Comparison of ENCODE assay signal across 12 mouse cellular contexts in genomic region chr13:90729078-90729477, GRCm38 (mm10).
DNase-seq lines count a peak whose midpoint lies in the region; ATAC-seq and TF ChIP-seq lines count a peak whose summit lies in the region.
"Had no signal": no experiment of that assay in that cellular context is flagged by ENCODE, and none has a peak within 500 bp of the region (broad histone marks: within the 10 kb centered on the region; RNA-seq: fewer than 3 reads in every experiment).

No protein-coding gene starts in this region.

- no peaks in the 10 kb centered on the region for H3K36me3 ChIP-seq in kidney, adult 2 months (ENCODE audit: control insufficient read depth, insufficient read depth, low read length)
- H3K36me3 ChIP-seq in midbrain, embryonic 11.5 days (ENCODE audit: control insufficient read depth, insufficient read depth, low read length): no peaks in the 10 kb centered on the region
- no peaks in the 10 kb centered on the region for H3K36me3 ChIP-seq in midbrain, embryonic 14.5 days (ENCODE audit: control insufficient read depth, insufficient read depth, low read length)
- H3K36me3 ChIP-seq: embryonic facial prominence, embryonic 12.5 days had no signal

- TF ChIP-seq CTCF in kidney, adult 2 months (conservative IDR thresholded peaks at IDR 0.05; ENCODE audit: insufficient read depth, insufficient read length, low read depth, low read length): no peak

- H3K27ac ChIP-seq in kidney, adult 2 months (ENCODE audit: insufficient read depth, low read depth, low read length): no peak overlapping the region
- H3K27ac ChIP-seq in midbrain, embryonic 11.5 days (ENCODE audit: low read depth, low read length): no peak overlapping the region
- H3K27ac ChIP-seq in midbrain, embryonic 14.5 days (replicated peaks; ENCODE audit: low read depth, low read length): no peak overlapping the region
- H3K27ac ChIP-seq: embryonic facial prominence, embryonic 12.5 days; liver, embryonic 14.5 days had no signal

- no peak overlapping the region for H3K4me3 ChIP-seq in kidney, adult 2 months (ENCODE audit: insufficient read depth, low read depth, low read length)
- H3K4me3 ChIP-seq in midbrain, embryonic 11.5 days (ENCODE audit: low read depth, low read length): no peak overlapping the region
- H3K4me3 ChIP-seq in midbrain, embryonic 14.5 days (replicated peaks; ENCODE audit: low read depth, low read length): no peak overlapping the region
- H3K4me3 ChIP-seq: embryonic facial prominence, embryonic 12.5 days had no signal

- no peak for ATAC-seq in midbrain, embryonic 11.5 days (ENCODE audit: low FRiP score)
- ATAC-seq in midbrain, embryonic 14.5 days (ENCODE audit: low FRiP score, low TSS enrichment): no peak
- ATAC-seq: activated CD4-positive, CD25-positive, alpha-beta regulatory T cell, adult 4 months had no signal

- H3K4me2 ChIP-seq in midbrain, embryonic 11.5 days: no peak overlapping the region
- H3K4me2 ChIP-seq in midbrain, embryonic 14.5 days (ENCODE audit: low read length): no peak overlapping the region
- H3K4me2 ChIP-seq: embryonic facial prominence, embryonic 12.5 days had no signal

- no peak for TF ChIP-seq POLR2A in kidney, adult 2 months (IDR thresholded peaks at IDR 0.05; ENCODE audit: low read depth, low read length)

- DNase-seq in cerebellum, adult 9-11 months: peak; percentile 14
- DNase-seq in cerebellum, postnatal 4 days (ENCODE audit: low spot score in 2 of 2): no peak
- peak; percentile 37 for DNase-seq in kidney, adult 2 months
- DNase-seq in kidney, adult 18-20 months: no peak
- DNase-seq in embryo, embryonic 9.5 days (ENCODE audit: extremely low spot score): peak; percentile 10
- peak; percentile 41 for DNase-seq in kidney, postnatal 10 days
- no peak for DNase-seq in midbrain, embryonic 11.5 days (ENCODE audit: low spot score, missing footprints)
- no peak for DNase-seq in midbrain, embryonic 14.5 days
- DNase-seq: thymus, postnatal 25 days had no signal

- no peaks in the 10 kb centered on the region for H3K27me3 ChIP-seq in kidney, adult 2 months (replicated peaks; ENCODE audit: control insufficient read depth, insufficient read depth, low read length)
- no peaks in the 10 kb centered on the region for H3K27me3 ChIP-seq in midbrain, embryonic 11.5 days (ENCODE audit: control insufficient read depth, insufficient read depth, low read length)
- H3K27me3 ChIP-seq in midbrain, embryonic 14.5 days (ENCODE audit: control insufficient read depth, insufficient read depth, low read length): no peaks in the 10 kb centered on the region
- H3K27me3 ChIP-seq: embryonic facial prominence, embryonic 12.5 days had no signal

- no peak overlapping the region for H3K9ac ChIP-seq in midbrain, embryonic 11.5 days (ENCODE audit: low read length)
- H3K9ac ChIP-seq in midbrain, embryonic 14.5 days (replicated peaks; ENCODE audit: low read length): no peak overlapping the region
- H3K9ac ChIP-seq: embryonic facial prominence, embryonic 12.5 days; liver, embryonic 14.5 days had no signal

- H3K9me3 ChIP-seq in midbrain, embryonic 11.5 days (ENCODE audit: control insufficient read depth, low read length): no peaks in the 10 kb centered on the region
- H3K9me3 ChIP-seq in midbrain, embryonic 14.5 days (ENCODE audit: control insufficient read depth, low read length): no peaks in the 10 kb centered on the region
- H3K9me3 ChIP-seq: embryonic facial prominence, embryonic 12.5 days had no signal

- no peaks in the 10 kb centered on the region for H3K4me1 ChIP-seq in kidney, adult 2 months (ENCODE audit: control insufficient read depth, insufficient read depth, low read length)
- no peaks in the 10 kb centered on the region for H3K4me1 ChIP-seq in midbrain, embryonic 11.5 days (ENCODE audit: control insufficient read depth, insufficient read depth, low read length)
- H3K4me1 ChIP-seq in midbrain, embryonic 14.5 days (ENCODE audit: control insufficient read depth, insufficient read depth, low read length): no peaks in the 10 kb centered on the region
- H3K4me1 ChIP-seq: embryonic facial prominence, embryonic 12.5 days had no signal

Comparison
In these comparisons a context has a peak if more than half of its experiments do, and no peak if none do; other contexts are left out.
1. DNase-seq: peak in cerebellum, adult 9-11 months (single experiment), kidney, adult 2 months (single experiment), embryo, embryonic 9.5 days (single experiment) and kidney, postnatal 10 days (single experiment); none in cerebellum, postnatal 4 days (0 of 2), kidney, adult 18-20 months (single experiment), midbrain, embryonic 11.5 days (single experiment) and midbrain, embryonic 14.5 days (single experiment).